ENCODE assay signal across 8 mouse cellular contexts in the genomic region with DNA sequence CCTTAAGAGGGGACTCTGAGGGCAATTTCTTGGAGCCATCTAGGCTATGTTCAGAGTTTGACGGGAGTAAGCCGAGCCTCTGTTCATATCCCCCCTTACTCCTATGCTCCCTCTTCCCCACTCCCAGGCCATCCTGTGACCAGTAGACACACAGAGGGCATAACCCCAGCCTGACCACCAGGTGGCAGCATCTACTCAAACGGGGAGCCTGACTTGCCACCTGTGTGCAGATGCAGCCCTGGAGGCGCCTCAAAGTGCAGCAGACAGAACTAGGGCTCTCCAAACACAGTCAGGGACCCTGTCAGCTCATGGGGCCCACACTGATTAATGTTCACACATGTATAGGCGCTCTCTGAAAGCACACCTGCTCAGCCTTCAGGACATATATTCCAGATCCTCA. TPM values are rescaled to one million over a fixed set of nuclear protein-coding genes. Genes with fewer than 3 reads are reported as not detected.
A peak's percentile ranks its signal among the peaks of the same experiment; 100 is the strongest.
DNase-seq lines count a peak whose midpoint lies in the region; ATAC-seq and TF ChIP-seq lines count a peak whose summit lies in the region.

No protein-coding gene starts in this region.

- peak; percentile 88 for DNase-seq in NIH3T3 (ENCODE audit: low read depth)
- DNase-seq in cerebellum, adult 2 months, result peak; percentile 75 to 82
- peak; percentile 79 for DNase-seq in forebrain, postnatal 0 days
- DNase-seq in left cerebral cortex, adult 2 months (ENCODE audit: extremely low spot score in 1 of 2, low spot score in 2 of 2), result peak; percentile 57 to 76
- peak; percentile 64 to 80 for DNase-seq in right cerebral cortex, postnatal 10 days (ENCODE audit: low spot score in 2 of 2)
- DNase-seq in urinary bladder, postnatal 25 days (ENCODE audit: low spot score), result peak; percentile 88

- H3K9ac ChIP-seq in forebrain, postnatal 0 days, result no peak overlapping the region
- H3K9ac ChIP-seq in hindbrain, embryonic 12.5 days, result no peak overlapping the region

- intact Hi-C loops in left cerebral cortex, adult 2 months (cut with DNase I), result loop anchor here (1.0 kb wide), 2 partner anchors 60 to 96 kb away; no protein-coding TSS in a partner anchor

- no peak overlapping the region for H3K27ac ChIP-seq in cerebellum, adult 2 months (ENCODE audit: insufficient read depth, low read length)
- no peak overlapping the region for H3K27ac ChIP-seq in forebrain, postnatal 0 days (ENCODE audit: low read depth, low read length)
- no peak overlapping the region for H3K27ac ChIP-seq in hindbrain, embryonic 12.5 days
- no peak overlapping the region for H3K27ac ChIP-seq in left cerebral cortex, adult 2 months

- peak; percentile 67 for ATAC-seq in forebrain, postnatal 0 days
- peak; percentile 51; the same call in 1 of the 2 replicates for ATAC-seq in hindbrain, embryonic 12.5 days (ENCODE audit: low FRiP score)

- peak; percentile 99 for TF ChIP-seq CTCF in cerebellum, adult 2 months (IDR thresholded peaks at IDR 0.05; ENCODE audit: borderline replicate concordance, insufficient read depth, low read depth, low read length)
- TF ChIP-seq CTCF in forebrain, postnatal 0 days (IDR thresholded peaks at IDR 0.05; ENCODE audit: low read depth), result peak; percentile 95
- peak; percentile 90 for TF ChIP-seq CTCF in left cerebral cortex, adult 2 months (IDR thresholded peaks at IDR 0.05)

- 12% methylated on average over 5 of the region's 5 CpGs for WGBS in cerebellum, adult 2 months
- 9% methylated on average over 5 of the region's 5 CpGs for WGBS in forebrain, postnatal 0 days
- 6% methylated on average over 5 of the region's 5 CpGs for WGBS in hindbrain, embryonic 12.5 days

- no peak for TF ChIP-seq POLR2A in cerebellum, adult 2 months (IDR thresholded peaks at IDR 0.05; ENCODE audit: borderline replicate concordance, insufficient read depth, low read length)

- H3K4me1 ChIP-seq in cerebellum, adult 2 months (ENCODE audit: control insufficient read depth, insufficient read depth, low read length), result no peaks in the 10 kb centered on the region
- H3K4me1 ChIP-seq in forebrain, postnatal 0 days (ENCODE audit: insufficient read depth), result no peaks in the 10 kb centered on the region; the same call in 1 of the 2 replicates
- H3K4me1 ChIP-seq in hindbrain, embryonic 12.5 days, result peaks cover 15% of the 10 kb centered on the region
- peaks cover 79% of the 10 kb centered on the region for H3K4me1 ChIP-seq in megakaryocyte, embryonic 14.5 days

- H3K4me3 ChIP-seq in cerebellum, adult 2 months (replicated peaks; ENCODE audit: insufficient read depth, low read depth, low read length), result no peak overlapping the region
- H3K4me3 ChIP-seq in forebrain, postnatal 0 days (ENCODE audit: low read depth, low read length), result no peak overlapping the region
- H3K4me3 ChIP-seq in hindbrain, embryonic 12.5 days, result no peak overlapping the region
- H3K4me3 ChIP-seq in left cerebral cortex, adult 2 months, result no peak overlapping the region
- peak overlapping the region; percentile 44 for H3K4me3 ChIP-seq in megakaryocyte, embryonic 14.5 days (replicated peaks)

- H3K27me3 ChIP-seq in cerebellum, adult 2 months (ENCODE audit: control insufficient read depth, insufficient read depth, low read length), result no peaks in the 10 kb centered on the region
- H3K27me3 ChIP-seq in forebrain, postnatal 0 days (ENCODE audit: insufficient read depth, low read length), result no peaks in the 10 kb centered on the region
- peaks cover 33% of the 10 kb centered on the region for H3K27me3 ChIP-seq in hindbrain, embryonic 12.5 days
- peaks cover 34% of the 10 kb centered on the region for H3K27me3 ChIP-seq in megakaryocyte, embryonic 14.5 days (replicated peaks)

- no peak overlapping the region for H3K4me2 ChIP-seq in forebrain, postnatal 0 days (ENCODE audit: low read depth)
- H3K4me2 ChIP-seq in hindbrain, embryonic 12.5 days (replicated peaks), result no peak overlapping the region

- H3K36me3 ChIP-seq in forebrain, postnatal 0 days (ENCODE audit: insufficient read depth), result no peaks in the 10 kb centered on the region
- no peaks in the 10 kb centered on the region for H3K36me3 ChIP-seq in hindbrain, embryonic 12.5 days
- peaks cover 9% of the 10 kb centered on the region for H3K36me3 ChIP-seq in megakaryocyte, embryonic 14.5 days (replicated peaks; ENCODE audit: low read length)

- no peaks in the 10 kb centered on the region for H3K9me3 ChIP-seq in forebrain, postnatal 0 days (ENCODE audit: low read length)
- H3K9me3 ChIP-seq in hindbrain, embryonic 12.5 days (replicated peaks), result no peaks in the 10 kb centered on the region
- no peaks in the 10 kb centered on the region for H3K9me3 ChIP-seq in megakaryocyte, embryonic 14.5 days

RNA-seq across cellular contexts. Expression of a gene that starts 8.8 kb away (rescaled TPM):
- 19.6 and 20.1 TPM in 2 replicates for polyA plus RNA-seq in cerebellum, adult 2 months (2012; rRNA removed)
- total RNA-seq in forebrain, postnatal 0 days (2014; rRNA removed), result 9.5 and 10.1 TPM in 2 replicates
- polyA plus RNA-seq in forebrain, postnatal 0 days (2015; fragmentation: Nextera tagmentation; extraction: Ambion mirVana), result 0.87 and 1.1 TPM in 2 replicates
- polyA plus RNA-seq in hindbrain, embryonic 12.5 days (2016; fragmentation: Nextera tagmentation; extraction: Ambion mirVana), result 2.5 and 3.3 TPM in 2 replicates
- 10 to 100 TPM; 39.5 to 42.1 TPM for total RNA-seq in left cerebral cortex, adult 2 months (2021)
- polyA plus RNA-seq in megakaryocyte, embryonic 14.5 days (2012; ENCODE audit: insufficient read depth, low replicate concordance), result 1,238 and 3,030 TPM in 2 replicates

Comparison
In these comparisons a context has a peak if more than half of its experiments do, and no peak if none do; other contexts are left out.
1. RNA of a gene that starts 8.8 kb away (polyA plus RNA-seq): 1,238 to 3,030 TPM in megakaryocyte, embryonic 14.5 days; 19.6 to 20.1 TPM in cerebellum, adult 2 months, 2.5 to 3.3 TPM in hindbrain, embryonic 12.5 days and 0.87 to 1.1 TPM in forebrain, postnatal 0 days; every median in the first group is over 10 times any median in the second.
2. Peak in every context shown above with its lines, with median percentiles within 50 percentile points of each other: DNase-seq and CTCF ChIP-seq.